Mouse (Mus musculus) retina, postnatal 7 days (tissue): ENCODE results near the gene Ripply1.

Source experiments
- DNase-seq: peaks from one replicate; pipeline ENCODE4 v3.0.0-alpha.2; 2012; ENCODE audit warnings: low read depth, low spot score

Ripply1 gene

GRCm38 (mm10) chrX:139782278-139783044 lies at the start of gene Ripply1:
Gene Ripply1, minus strand, starts transcription at chrX:139782353.
- DNase-seq: no peak

GRCm38 (mm10) chrX:139828363-139829092 lies 46.4 kb upstream of the Ripply1 start:
- DNase-seq: no peak

- no peak for DNase-seq
Measured at GRCm38 (mm10) chrX:139826926-139827325, 44.8 kb upstream of the Ripply1 start.

- DNase-seq: no peak
Measured at GRCm38 (mm10) chrX:139825402-139825801, 43.2 kb upstream of the Ripply1 start.

GRCm38 (mm10) chrX:139815201-139815600 lies 33.0 kb upstream of the Ripply1 start:
- DNase-seq: no peak

- no peak for DNase-seq
Measured at GRCm38 (mm10) chrX:139814018-139814635, 32.0 kb upstream of the Ripply1 start.

- no peak for DNase-seq
Measured at GRCm38 (mm10) chrX:139813299-139814002, 31.3 kb upstream of the Ripply1 start.

- no peak for DNase-seq
Measured at GRCm38 (mm10) chrX:139812636-139813298, 30.6 kb upstream of the Ripply1 start.

- no peak for DNase-seq
Measured at GRCm38 (mm10) chrX:139808501-139808900, 26.3 kb upstream of the Ripply1 start.

GRCm38 (mm10) chrX:139808085-139808484 lies 25.9 kb upstream of the Ripply1 start:
- DNase-seq: no peak

GRCm38 (mm10) chrX:139807391-139807790 lies 25.2 kb upstream of the Ripply1 start:
- DNase-seq: no peak

- no peak for DNase-seq
Measured at GRCm38 (mm10) chrX:139805918-139806317, 23.8 kb upstream of the Ripply1 start.

- no peak for DNase-seq
Measured at GRCm38 (mm10) chrX:139803028-139803427, 20.9 kb upstream of the Ripply1 start.

- no peak for DNase-seq
Measured at GRCm38 (mm10) chrX:139800406-139800878, 18.3 kb upstream of the Ripply1 start, which contains the start of gene Cldn2. Gene Cldn2, plus strand, starts transcription at chrX:139800828.

GRCm38 (mm10) chrX:139799953-139800352 lies 17.8 kb upstream of the Ripply1 start:
- no peak for DNase-seq

- DNase-seq: no peak
Measured at GRCm38 (mm10) chrX:139797875-139798274, 15.7 kb upstream of the Ripply1 start.

- DNase-seq: no peak
Measured at GRCm38 (mm10) chrX:139796037-139796436, 13.9 kb upstream of the Ripply1 start.

- no peak for DNase-seq
Measured at GRCm38 (mm10) chrX:139794072-139794845, 12.1 kb upstream of the Ripply1 start.

GRCm38 (mm10) chrX:139785764-139786163 lies 3.6 kb upstream of the Ripply1 start:
- no peak for DNase-seq

GRCm38 (mm10) chrX:139783045-139783422 lies 881 bp upstream of the Ripply1 start:
- DNase-seq: no peak
